Mouse (Mus musculus) liver, adult 2 months (tissue): ENCODE results near the gene Hes2.

ENCODE experiments used
- CTCF ChIP-seq: fragments of 200-500 bp; IDR thresholded peaks from 2 replicates; pipeline ENCODE4 v1.5.1; 2011; ENCODE audit warnings: low read depth, low read length, control low read depth
- POLR2A ChIP-seq: fragments of 200-500 bp; IDR thresholded peaks from 2 replicates; pipeline ENCODE4 v1.6.1; 2011; ENCODE audit warnings: low read length, control low read depth; ENCODE audit not compliant: insufficient read depth; ENCODE audit errors: extremely low read depth

DNA sequence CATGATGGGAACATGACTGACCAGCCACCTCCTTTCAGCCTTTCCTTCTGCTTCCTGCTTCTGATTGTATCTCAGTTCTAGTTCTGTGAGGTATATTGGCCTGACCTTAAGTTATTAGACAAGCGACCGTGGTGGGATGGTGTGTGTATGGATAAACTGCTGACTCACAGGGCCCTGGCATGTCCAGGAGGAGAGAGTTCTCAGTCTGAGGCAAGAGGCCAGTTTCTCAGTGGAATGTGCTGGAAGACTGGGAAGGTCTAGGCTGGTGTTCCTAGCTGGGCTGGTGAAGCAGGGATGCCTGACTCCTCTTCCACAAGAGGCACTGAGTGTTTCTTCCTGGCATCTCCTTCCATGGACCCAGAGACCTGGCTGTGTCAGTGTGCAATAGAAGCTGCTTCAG, 4.1 kb downstream of the Hes2 start:
- TF ChIP-seq CTCF (no peak), POLR2A (no peak)
